In the genomic region with DNA sequence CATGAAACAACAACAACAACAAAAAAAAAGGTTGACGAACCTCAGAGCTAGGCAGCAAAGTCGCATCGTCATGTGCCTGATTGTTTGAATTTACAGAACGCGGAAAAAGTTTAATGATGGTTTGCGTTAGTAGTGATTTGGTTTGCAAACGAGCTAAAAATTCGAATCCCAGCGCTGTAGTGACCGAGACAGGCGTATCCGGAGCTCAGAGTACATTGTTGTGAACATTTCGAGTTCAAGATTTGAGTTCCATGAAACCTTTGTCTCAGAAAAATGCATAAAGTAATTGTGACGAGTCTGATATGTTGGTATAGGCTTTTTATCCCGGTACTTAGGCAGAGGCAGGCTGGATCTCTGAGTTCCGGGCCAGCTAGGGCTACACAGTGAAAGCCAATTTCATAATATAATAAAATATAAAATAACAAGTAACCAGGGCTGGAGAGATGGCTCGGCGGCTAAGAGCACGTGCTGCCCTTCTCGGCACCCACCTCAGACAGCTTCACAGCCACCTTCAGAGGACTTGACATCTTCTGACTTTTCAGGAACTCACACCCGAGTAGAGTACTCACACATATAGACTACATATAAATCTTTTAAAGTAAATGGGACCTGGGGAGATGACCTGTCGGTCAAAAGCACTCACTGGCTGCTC, we compare ENCODE assay signal across 8 mouse cellular contexts. TPM values are rescaled to one million over a fixed set of nuclear protein-coding genes. Genes with fewer than 3 reads are reported as not detected.
A peak's percentile ranks its signal among the peaks of the same experiment; 100 is the strongest.
DNase-seq lines count a peak whose midpoint lies in the region; ATAC-seq lines count a peak whose summit lies in the region.

No protein-coding gene starts in this region.

- H3K27me3 ChIP-seq in forebrain, embryonic 14.5 days (replicated peaks; ENCODE audit: control insufficient read depth, insufficient read depth, low read length) = no peaks in the 10 kb centered on the region
- H3K27me3 ChIP-seq in liver, embryonic 15.5 days = no peaks in the 10 kb centered on the region

- 0 out of 2 replicates have a peak, but pooled peaks cover 3% of the 10 kb centered on the region for H3K36me3 ChIP-seq in forebrain, embryonic 14.5 days (ENCODE audit: control insufficient read depth, insufficient read depth, low read length)
- H3K36me3 ChIP-seq in liver, embryonic 15.5 days (replicated peaks) = peaks cover 3% of the 10 kb centered on the region; the same call in 1 of the 2 replicates

- no peaks in the 10 kb centered on the region for H3K9me3 ChIP-seq in forebrain, embryonic 14.5 days (replicated peaks; ENCODE audit: control insufficient read depth, low read length)
- no peaks in the 10 kb centered on the region for H3K9me3 ChIP-seq in liver, embryonic 15.5 days (replicated peaks)

- WGBS in forebrain, embryonic 14.5 days = 28% methylated on average over 22 of the region's 22 CpGs
- WGBS in liver, embryonic 15.5 days (ENCODE audit: insufficient replicate concordance) = 11% methylated on average over 22 of the region's 22 CpGs

- peaks cover 32% of the 10 kb centered on the region for H3K4me1 ChIP-seq in forebrain, embryonic 14.5 days (ENCODE audit: control insufficient read depth, insufficient read depth, low read length)
- peaks cover 50% of the 10 kb centered on the region for H3K4me1 ChIP-seq in liver, embryonic 15.5 days (replicated peaks)

- peak overlapping the region; percentile 78 for H3K4me2 ChIP-seq in forebrain, embryonic 14.5 days (ENCODE audit: low read length)
- peak overlapping the region; percentile 84 for H3K4me2 ChIP-seq in liver, embryonic 15.5 days

- peak overlapping the region; percentile 100 for H3K4me3 ChIP-seq in forebrain, embryonic 14.5 days (ENCODE audit: low read depth, low read length)
- peak overlapping the region; percentile 100 for H3K4me3 ChIP-seq in liver, embryonic 15.5 days (replicated peaks)

- peak; percentile 85 for DNase-seq in heart, adult 11 months
- no peak for DNase-seq in heart, postnatal 36 days
- DNase-seq in A20 (ENCODE audit: low read depth, low spot score) = peak; percentile 44
- DNase-seq in forebrain, embryonic 14.5 days (ENCODE audit: low spot score) = no peak
- DNase-seq in urinary bladder, postnatal 4 days (ENCODE audit: low spot score in 2 of 2) = no peak
- DNase-seq in frontal cortex, postnatal 14 days (ENCODE audit: low spot score in 2 of 2) = no peak
- no peak for DNase-seq in spleen, adult 12 weeks (ENCODE audit: low spot score)

- intact Hi-C loops in heart, postnatal 36 days (cut with DNase I) = loop anchor here (1.0 to 2.0 kb wide), 3 partner anchors 22 to 137 kb away; partner anchors contain the start of gene Rpl13

- peak overlapping the region; percentile 83 for H3K9ac ChIP-seq in forebrain, embryonic 14.5 days (ENCODE audit: low read length)
- H3K9ac ChIP-seq in liver, embryonic 15.5 days = peak overlapping the region; percentile 90

- ATAC-seq in forebrain, embryonic 14.5 days = no peak
- ATAC-seq in liver, embryonic 15.5 days (ENCODE audit: insufficient read depth) = no peak

- peak overlapping the region; percentile 97 for H3K27ac ChIP-seq in forebrain, embryonic 14.5 days (ENCODE audit: low read depth, low read length)
- peak overlapping the region; percentile 100 for H3K27ac ChIP-seq in liver, embryonic 15.5 days (replicated peaks)

RNA-seq across cellular contexts. Expression of gene Ankrd11, which starts 1.0 kb away (rescaled TPM):
- 10 to 100 TPM; 69.0 to 80.5 TPM for total RNA-seq in heart, postnatal 36 days (2021)
- polyA plus RNA-seq in forebrain, embryonic 14.5 days (2014; fragmentation: Nextera tagmentation; extraction: Ambion mirVana) = 32.1 and 34.9 TPM in 2 replicates
- 18.1 and 20.8 TPM in 2 replicates for polyA plus RNA-seq in liver, embryonic 15.5 days (2015; fragmentation: Nextera tagmentation; extraction: Ambion mirVana)

RNA-seq across cellular contexts. Expression of gene Spg7, which starts 19.6 kb away (rescaled TPM):
- 10 to 100 TPM; 79.7 to 87.7 TPM for total RNA-seq in heart, postnatal 36 days (2021)
- 34.2 and 38.2 TPM in 2 replicates for polyA plus RNA-seq in forebrain, embryonic 14.5 days (2014; fragmentation: Nextera tagmentation; extraction: Ambion mirVana)
- 20.8 and 21.2 TPM in 2 replicates for polyA plus RNA-seq in liver, embryonic 15.5 days (2015; fragmentation: Nextera tagmentation; extraction: Ambion mirVana)

RNA-seq across cellular contexts. Expression of gene Rpl13, which starts 59.0 kb away (rescaled TPM):
- 100 to 1,000 TPM; 409 to 436 TPM for total RNA-seq in heart, postnatal 36 days (2021)
- 1,075 and 1,254 TPM in 2 replicates for polyA plus RNA-seq in forebrain, embryonic 14.5 days (2014; fragmentation: Nextera tagmentation; extraction: Ambion mirVana)
- polyA plus RNA-seq in liver, embryonic 15.5 days (2015; fragmentation: Nextera tagmentation; extraction: Ambion mirVana) = 785 TPM in 2 replicates

Comparison
In these comparisons a context has a peak if more than half of its experiments do, and no peak if none do; other contexts are left out.
1. DNase-seq: peak in heart, adult 11 months (single experiment) and A20 (single experiment); none in heart, postnatal 36 days (0 of 2), forebrain, embryonic 14.5 days (single experiment), urinary bladder, postnatal 4 days (0 of 2), frontal cortex, postnatal 14 days (0 of 2) and spleen, adult 12 weeks (single experiment).